Mouse (Mus musculus) hindbrain, embryonic 13.5 days (tissue): ENCODE measurements at regions not wholly inside any gene's neighbourhood (a gene's known extent, or its start where the extent isn't known, plus 50 kb on each side); places are given as distances from the start of the nearest gene placed in this dataset.

Experiments used
- ATAC-seq: fragments of 200-750 bp; cut with Nextera tagmentation; 2 replicates; pipeline ENCODE4 v1.8.0; 2017; ENCODE audit warnings: moderate TSS enrichment; ENCODE audit not compliant: low FRiP score
- H3K27ac ChIP-seq: fragments of 300-500 bp; sonication (generic); 2 replicates; pipeline ENCODE4 v1.5.1; 2015; ENCODE audit warnings: inconsistent platforms, mild to moderate bottlenecking, moderate library complexity
- H3K27me3 ChIP-seq: fragments of 300-500 bp; sonication (generic); 2 replicates; pipeline ENCODE4 v1.6.1; 2015; ENCODE audit warnings: mild to moderate bottlenecking, inconsistent platforms
- H3K36me3 ChIP-seq: fragments of 300-500 bp; sonication (generic); 2 replicates; pipeline ENCODE4 v1.6.1; 2015; ENCODE audit warnings: mild to moderate bottlenecking, inconsistent platforms
- H3K4me1 ChIP-seq: fragments of 300-500 bp; sonication (generic); replicated peaks from 2 replicates; pipeline ENCODE4 v1.6.1; 2015; ENCODE audit warnings: inconsistent platforms
- H3K4me2 ChIP-seq: fragments of 300-500 bp; sonication (generic); 2 replicates; pipeline ENCODE4 v1.6.1; 2015; ENCODE audit warnings: inconsistent platforms, mild to moderate bottlenecking, moderate library complexity
- H3K4me3 ChIP-seq: fragments of 300-500 bp; sonication (generic); 2 replicates; pipeline ENCODE4 v1.5.1; 2015; ENCODE audit warnings: mild to moderate bottlenecking, inconsistent platforms
- H3K9ac ChIP-seq: fragments of 300-500 bp; sonication (generic); 2 replicates; pipeline ENCODE4 v1.6.1; 2015; ENCODE audit warnings: mild to moderate bottlenecking, inconsistent platforms
- H3K9me3 ChIP-seq: fragments of 300-500 bp; sonication (generic); 2 replicates; pipeline ENCODE4 v1.6.1; 2016; ENCODE audit warnings: inconsistent platforms
- WGBS: fragments of 180-500 bp; shearing (Covaris S2); methylation state at CpG from one replicate; pipeline ENCODE4 v1.1.7; 2015; 5-methylcytosine and 5-hydroxymethylcytosine counted together

DNA sequence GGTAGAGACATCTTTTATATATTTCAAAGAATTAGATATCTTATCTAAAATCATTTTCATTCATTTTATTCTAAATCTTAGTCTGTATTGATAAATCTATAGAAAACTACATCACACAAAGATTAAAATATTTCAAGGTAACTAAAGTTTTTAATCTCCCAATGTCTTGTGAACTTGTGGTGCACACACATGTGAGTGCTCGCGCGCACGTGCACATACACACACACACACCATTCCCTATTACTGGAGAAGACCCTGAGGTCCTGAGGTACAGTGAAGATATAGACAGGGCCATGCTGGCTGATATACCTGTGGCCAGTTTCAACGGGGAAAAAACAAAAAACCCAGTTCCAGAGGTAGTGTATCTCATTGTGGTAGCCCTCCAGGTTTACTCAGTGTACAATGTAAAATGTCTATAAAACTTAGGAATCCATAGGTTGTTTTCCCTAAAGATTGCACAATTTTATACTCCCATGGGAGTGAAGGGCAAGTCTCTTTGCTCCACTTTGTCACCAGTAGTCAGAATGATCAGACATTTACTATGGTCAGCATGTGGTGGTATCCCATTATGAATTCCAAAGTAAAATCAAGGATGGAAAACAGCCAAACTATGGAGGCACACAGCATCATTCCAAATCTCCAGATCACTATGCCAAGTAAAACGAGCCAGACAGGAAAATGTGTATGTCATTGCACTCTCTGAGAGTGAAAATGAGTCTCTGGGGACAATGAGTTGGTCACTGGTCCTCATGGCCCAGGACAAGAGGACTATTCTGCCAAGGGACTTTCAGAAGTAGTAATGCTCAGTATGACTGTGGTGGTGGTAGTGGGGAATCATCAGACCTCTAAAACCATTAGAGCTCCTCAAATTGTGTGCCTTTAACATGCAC is 53.0 kb upstream of the Cd93 start:
- ATAC-seq: no peak
- Histone ChIP-seq H3K27me3 (no peaks in the 10 kb centered on the region), H3K4me1 (no peaks in the 10 kb centered on the region), H3K9ac (no peak overlapping the region), H3K4me3 (no peak overlapping the region), H3K36me3 (no peaks in the 10 kb centered on the region), H3K9me3 (no peaks in the 10 kb centered on the region), H3K27ac (no peak overlapping the region), H3K4me2 (no peak overlapping the region)
- 90% methylated on average over 6 of the region's 6 CpGs for WGBS

DNA sequence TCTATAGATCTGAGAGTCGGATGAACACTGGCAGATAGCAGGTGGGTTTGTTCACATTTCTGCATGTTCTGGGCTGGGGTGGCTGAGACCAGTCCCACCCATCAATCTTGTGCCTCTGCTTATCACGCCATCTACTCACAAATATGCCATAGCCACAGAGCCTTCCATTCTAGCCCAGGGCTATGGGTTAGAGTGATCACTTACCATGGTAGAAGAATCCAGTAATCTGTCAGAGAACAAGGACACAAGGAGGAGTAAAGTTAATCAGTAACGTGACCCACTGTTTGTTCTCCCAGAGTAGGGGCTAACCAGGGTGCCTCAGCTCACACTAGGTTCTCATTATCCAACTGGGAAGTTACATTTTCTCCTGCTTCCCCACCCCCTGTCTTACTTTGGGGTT is 52.1 kb upstream of the Cd93 start:
- ATAC-seq: no peak
- no peaks in the 10 kb centered on the region for H3K4me1 ChIP-seq
- no peak overlapping the region for H3K9ac ChIP-seq
- 56% methylated on average over 3 of the region's 3 CpGs for WGBS
- H3K4me3 ChIP-seq: no peak overlapping the region
- H3K27ac ChIP-seq: no peak overlapping the region
- no peaks in the 10 kb centered on the region for H3K36me3 ChIP-seq
- no peaks in the 10 kb centered on the region for H3K9me3 ChIP-seq
- H3K27me3 ChIP-seq: no peaks in the 10 kb centered on the region
- H3K4me2 ChIP-seq: no peak overlapping the region

- no peaks in the 10 kb centered on the region for H3K4me1 ChIP-seq
These were observed 49.9 kb upstream of the Cd93 start for GRCm38 (mm10) chr2:148493281-148493680.

More at GRCm38 (mm10) chr2:148493281-148493680, 49.9 kb upstream of the Cd93 start:
- no peak overlapping the region for H3K4me2 ChIP-seq
- no peak overlapping the region for H3K27ac ChIP-seq
- no peaks in the 10 kb centered on the region for H3K36me3 ChIP-seq
- H3K4me3 ChIP-seq: no peak overlapping the region
- H3K9me3 ChIP-seq: no peaks in the 10 kb centered on the region
- H3K9ac ChIP-seq: no peak overlapping the region
- no peak for ATAC-seq
- no peaks in the 10 kb centered on the region for H3K27me3 ChIP-seq
